Mouse (Mus musculus) brain, embryonic 14.5 days (tissue): ENCODE measurements around the gene Cpb2. TPM values are rescaled to one million over a fixed set of nuclear protein-coding genes. Genes with fewer than 3 reads are reported as not detected.
A peak's percentile ranks its signal among the peaks of the same experiment; 100 is the strongest.

ENCODE experiments used
- DNase-seq: peaks from one replicate; pipeline ENCODE4 v3.0.0-alpha.2; 2011; ENCODE audit warnings: low read depth
- CTCF ChIP-seq: fragments of 200-500 bp; IDR thresholded peaks from 2 replicates; pipeline ENCODE4 v1.5.1; 2012; ENCODE audit warnings: inconsistent platforms, mild to moderate bottlenecking, moderate library complexity, borderline replicate concordance; ENCODE audit not compliant: insufficient read depth, insufficient read length; ENCODE audit errors: extremely low read depth
- POLR2A ChIP-seq: fragments of 200-500 bp; IDR thresholded peaks from 2 replicates; pipeline ENCODE4 v1.6.1; 2012; ENCODE audit warnings: mild to moderate bottlenecking, inconsistent platforms, borderline replicate concordance; ENCODE audit not compliant: poor library complexity, insufficient read depth, insufficient read length, severe bottlenecking; ENCODE audit errors: extremely low read depth
- polyA plus RNA-seq: library from polyadenylated mRNA; depleted of rRNA; stranded (reverse); fragments of >200 nt; gene quantifications from 2 replicates; pipeline ENCODE4 v1.2.3, GENCODE M21; 2012; rRNA removed

Gene Cpb2
- polyA plus RNA-seq, 1 experiment = not detected

GRCm38 (mm10) chr14:75314484-75314883, 72.4 kb downstream of the Cpb2 start:
- peak; percentile 48 for DNase-seq
- TF ChIP-seq CTCF (no peak), POLR2A (no peak)

- DNase-seq = no peak
- TF ChIP-seq CTCF = no peak
- TF ChIP-seq POLR2A = no peak
These were observed 76.6 kb downstream of the Cpb2 start for GRCm38 (mm10) chr14:75318736-75319135.

GRCm38 (mm10) chr14:75320269-75320668, 78.2 kb downstream of the Cpb2 start:
- TF ChIP-seq POLR2A (no peak), CTCF (no peak)
- no peak for DNase-seq

- DNase-seq = no peak
- TF ChIP-seq CTCF (no peak), POLR2A (no peak)
These were observed 81.3 kb downstream of the Cpb2 start for GRCm38 (mm10) chr14:75323354-75323753.

GRCm38 (mm10) chr14:75328062-75328461, 86.0 kb downstream of the Cpb2 start:
- no peak for TF ChIP-seq CTCF
- no peak for TF ChIP-seq POLR2A
- DNase-seq = no peak

GRCm38 (mm10) chr14:75330621-75331020, 88.5 kb downstream of the Cpb2 start:
- TF ChIP-seq POLR2A = no peak
- peak; percentile 60 for TF ChIP-seq CTCF
- DNase-seq = peak; percentile 16

Other genes with a start within 250 kb of the Cpb2 start
- 0.16 and 0.25 TPM in 2 replicates for gene Rubcnl, start 226.3 kb upstream of the Cpb2 start, polyA plus RNA-seq
- gene Lrrc63, start 111.4 kb upstream of the Cpb2 start, polyA plus RNA-seq = 0.05 TPM in 2 replicates
- gene Lcp1, start 111.2 kb upstream of the Cpb2 start, polyA plus RNA-seq = 3.6 and 7.4 TPM in 2 replicates
- 21.0 and 32.0 TPM in 2 replicates for gene Zc3h13, start 42.1 kb downstream of the Cpb2 start, polyA plus RNA-seq
- 7.0 and 8.6 TPM in 2 replicates for gene Siah3, start 213.7 kb downstream of the Cpb2 start, polyA plus RNA-seq